Mouse (Mus musculus): ENCODE measurements around the gene Lmbr1. TPM values are rescaled to one million over a fixed set of nuclear protein-coding genes. Genes with fewer than 3 reads are reported as not detected.
A peak's percentile ranks its signal among the peaks of the same experiment; 100 is the strongest.

The Lmbr1 gene
- polyA plus RNA-seq, 1 experiment = 15.8 TPM

DNA sequence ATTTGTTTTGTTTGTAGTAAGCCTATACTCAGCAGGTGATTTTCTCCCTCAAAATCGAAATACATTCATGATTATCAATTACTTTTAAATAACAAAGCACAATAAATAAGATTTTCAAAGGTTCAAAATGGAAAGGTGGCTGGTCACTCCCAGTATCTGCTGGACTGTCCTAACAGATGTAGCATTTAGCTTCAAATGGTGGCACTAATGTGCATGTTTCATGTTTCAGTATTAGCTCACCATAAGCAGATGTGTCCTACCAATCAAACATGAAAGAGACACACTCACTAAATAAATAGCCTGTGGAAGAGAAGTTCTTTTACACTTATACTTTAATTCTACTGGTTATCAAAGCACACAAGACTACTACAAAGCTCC is 126.7 kb downstream of the Lmbr1 start:
- no peak for DNase-seq (ENCODE audit: low read depth)
- no peak for TF ChIP-seq POLR2A (IDR thresholded peaks at IDR 0.05; ENCODE audit: borderline replicate concordance, extremely low read depth, insufficient read depth, insufficient read length, poor library complexity, severe bottlenecking)
- no peak for TF ChIP-seq CTCF (IDR thresholded peaks at IDR 0.05; ENCODE audit: borderline replicate concordance, extremely low read depth, insufficient read depth, insufficient read length)

DNA sequence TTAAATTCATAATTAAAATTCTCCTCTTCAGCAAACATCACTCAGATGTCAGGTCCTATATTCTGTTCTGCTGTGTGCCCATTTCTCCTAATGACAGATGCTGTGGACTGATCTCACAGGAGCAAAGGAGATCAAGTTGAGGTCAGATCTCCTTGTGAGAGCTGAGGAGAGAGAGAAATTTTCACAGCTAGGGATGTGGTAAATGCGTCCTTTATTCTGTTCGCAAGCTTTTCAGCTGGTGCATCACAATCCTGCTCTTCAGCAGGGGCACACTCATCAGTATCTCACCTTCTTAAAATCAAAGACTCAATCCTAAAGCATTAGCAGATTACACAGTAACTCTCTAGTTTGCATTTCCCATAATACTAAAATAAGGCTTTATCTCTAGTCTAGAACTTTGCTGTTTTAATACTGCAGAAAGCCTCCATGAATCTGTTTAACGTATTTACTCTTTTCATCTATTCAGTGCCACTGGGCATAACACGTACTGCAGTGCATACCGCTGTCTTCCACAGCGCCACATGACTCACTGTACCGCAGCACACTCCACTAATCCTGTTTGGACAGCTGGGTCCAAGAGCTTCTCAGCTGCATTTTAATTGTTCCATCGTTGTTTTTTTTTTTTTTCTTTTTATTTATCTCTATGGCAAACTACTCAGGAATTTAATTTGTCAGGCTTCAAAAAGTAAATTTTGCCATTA is 127.2 kb downstream of the Lmbr1 start:
- no peak for TF ChIP-seq CTCF (IDR thresholded peaks at IDR 0.05; ENCODE audit: borderline replicate concordance, extremely low read depth, insufficient read depth, insufficient read length)
- no peak for TF ChIP-seq POLR2A (IDR thresholded peaks at IDR 0.05; ENCODE audit: borderline replicate concordance, extremely low read depth, insufficient read depth, insufficient read length, poor library complexity, severe bottlenecking)
- DNase-seq (ENCODE audit: low read depth) = peak; percentile 79

DNA sequence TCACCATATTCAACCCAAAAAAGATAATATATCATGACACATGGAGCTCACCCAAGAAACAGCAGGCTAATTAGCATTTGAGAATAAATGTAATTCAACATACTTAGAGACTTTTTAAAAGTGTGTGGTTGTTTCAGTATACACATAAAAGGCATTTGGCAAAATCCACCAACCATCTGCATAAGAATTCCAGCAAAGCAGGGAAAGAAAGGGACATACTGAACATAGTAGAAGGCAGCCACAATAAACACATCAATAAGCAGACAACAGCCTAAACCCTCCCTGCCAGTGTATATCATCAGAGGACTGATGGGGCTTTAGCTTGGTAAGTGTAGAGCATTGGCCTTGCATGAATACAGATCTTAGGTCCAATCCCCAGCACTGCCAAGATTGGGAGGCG is 133.4 kb downstream of the Lmbr1 start:
- DNase-seq (ENCODE audit: low read depth) = peak; percentile 67

DNA sequence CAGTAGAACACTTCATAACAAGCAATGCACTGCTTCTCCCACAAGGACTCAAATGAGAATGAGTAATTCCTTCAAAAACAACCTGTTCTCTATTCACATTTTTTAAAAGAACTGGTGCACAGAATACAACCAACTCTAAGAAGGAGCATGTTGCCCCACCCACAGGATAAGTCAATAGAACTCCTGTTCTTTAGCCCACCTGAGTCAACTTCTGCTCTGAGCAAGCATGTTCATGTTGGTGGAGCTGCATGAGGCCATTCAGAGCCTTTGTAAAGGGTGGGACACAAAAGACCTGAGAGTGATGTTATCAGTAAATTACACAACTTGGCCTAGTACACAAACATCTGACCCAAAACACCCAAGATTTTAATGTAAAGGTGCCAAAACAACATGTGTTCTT is 139.8 kb downstream of the Lmbr1 start:
- no peak for DNase-seq (ENCODE audit: low read depth)
- TF ChIP-seq POLR2A (IDR thresholded peaks at IDR 0.05; ENCODE audit: borderline replicate concordance, extremely low read depth, insufficient read depth, insufficient read length, poor library complexity, severe bottlenecking) = no peak
- TF ChIP-seq CTCF (IDR thresholded peaks at IDR 0.05; ENCODE audit: borderline replicate concordance, extremely low read depth, insufficient read depth, insufficient read length) = no peak

More for the DNA sequence above, 133.4 kb downstream of the Lmbr1 start:
- TF ChIP-seq CTCF (IDR thresholded peaks at IDR 0.05; ENCODE audit: borderline replicate concordance, extremely low read depth, insufficient read depth, insufficient read length) (no peak), POLR2A (IDR thresholded peaks at IDR 0.05; ENCODE audit: borderline replicate concordance, extremely low read depth, insufficient read depth, insufficient read length, poor library complexity, severe bottlenecking) (no peak)

DNA sequence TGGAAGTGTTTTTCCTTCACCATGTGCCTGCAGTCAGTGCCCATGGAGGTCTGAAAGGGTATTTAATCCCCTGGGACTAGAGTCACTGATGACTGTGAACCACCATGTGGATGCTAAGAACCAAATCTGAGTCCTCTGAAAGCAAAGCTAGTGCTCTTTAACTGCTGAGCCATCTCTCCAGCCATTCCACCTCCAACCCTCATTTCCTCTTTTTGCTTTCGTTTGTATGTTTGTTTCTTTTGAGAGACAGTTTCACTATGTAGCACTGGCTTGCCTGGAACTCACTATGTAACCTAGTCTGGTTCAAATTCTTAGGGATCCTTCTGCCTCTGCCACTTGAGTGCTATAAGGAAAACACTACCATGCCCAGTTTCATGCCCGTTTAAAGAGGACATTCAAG is 147.7 kb downstream of the Lmbr1 start:
- DNase-seq (ENCODE audit: low read depth) = no peak
- TF ChIP-seq POLR2A (IDR thresholded peaks at IDR 0.05; ENCODE audit: borderline replicate concordance, extremely low read depth, insufficient read depth, insufficient read length, poor library complexity, severe bottlenecking) = no peak
- no peak for TF ChIP-seq CTCF (IDR thresholded peaks at IDR 0.05; ENCODE audit: borderline replicate concordance, extremely low read depth, insufficient read depth, insufficient read length)

DNA sequence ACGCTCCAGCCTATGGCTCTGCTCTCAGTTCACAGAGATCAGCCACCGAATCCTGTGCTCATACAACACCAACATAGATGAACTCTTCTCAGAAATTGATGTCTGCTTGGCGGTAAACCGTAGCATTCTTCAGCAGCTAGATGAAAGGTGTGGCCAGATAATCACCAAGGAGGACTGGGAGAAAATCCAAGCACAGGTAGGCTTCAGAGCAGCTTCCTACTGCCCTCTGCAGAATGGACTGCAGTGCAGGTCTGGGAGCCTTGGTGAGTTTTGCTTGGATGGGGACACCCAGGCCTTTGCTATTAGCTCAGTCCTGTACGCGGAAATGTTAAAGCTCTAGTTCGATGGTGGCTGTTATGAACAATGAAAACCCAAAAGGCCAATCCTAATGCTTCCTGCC is 154.1 kb downstream of the Lmbr1 start:
- DNase-seq (ENCODE audit: low read depth) = no peak
- no peak for TF ChIP-seq CTCF (IDR thresholded peaks at IDR 0.05; ENCODE audit: borderline replicate concordance, extremely low read depth, insufficient read depth, insufficient read length)
- no peak for TF ChIP-seq POLR2A (IDR thresholded peaks at IDR 0.05; ENCODE audit: borderline replicate concordance, extremely low read depth, insufficient read depth, insufficient read length, poor library complexity, severe bottlenecking)

DNA sequence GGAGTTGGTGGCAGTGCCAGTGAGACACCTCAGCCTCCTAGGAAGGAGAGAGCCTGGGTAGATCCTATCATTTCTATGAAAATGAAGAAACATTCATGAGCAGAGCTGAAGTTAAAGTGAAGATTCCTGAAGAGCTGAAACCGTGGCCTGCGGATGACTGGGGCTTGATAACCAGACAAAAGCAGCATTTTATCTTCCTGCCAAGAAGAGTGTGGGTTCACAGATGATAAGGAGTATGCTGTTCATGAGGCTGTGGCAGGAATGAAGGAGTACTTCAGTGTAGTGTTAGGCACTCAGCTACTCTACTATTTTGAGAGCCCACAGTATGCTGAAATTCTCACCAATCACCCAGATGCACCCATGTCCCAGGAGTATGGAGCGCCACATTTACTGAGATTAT is 160.2 kb downstream of the Lmbr1 start:
- no peak for DNase-seq (ENCODE audit: low read depth)
- TF ChIP-seq POLR2A (IDR thresholded peaks at IDR 0.05; ENCODE audit: borderline replicate concordance, extremely low read depth, insufficient read depth, insufficient read length, poor library complexity, severe bottlenecking) (no peak), CTCF (IDR thresholded peaks at IDR 0.05; ENCODE audit: borderline replicate concordance, extremely low read depth, insufficient read depth, insufficient read length) (no peak)

DNA sequence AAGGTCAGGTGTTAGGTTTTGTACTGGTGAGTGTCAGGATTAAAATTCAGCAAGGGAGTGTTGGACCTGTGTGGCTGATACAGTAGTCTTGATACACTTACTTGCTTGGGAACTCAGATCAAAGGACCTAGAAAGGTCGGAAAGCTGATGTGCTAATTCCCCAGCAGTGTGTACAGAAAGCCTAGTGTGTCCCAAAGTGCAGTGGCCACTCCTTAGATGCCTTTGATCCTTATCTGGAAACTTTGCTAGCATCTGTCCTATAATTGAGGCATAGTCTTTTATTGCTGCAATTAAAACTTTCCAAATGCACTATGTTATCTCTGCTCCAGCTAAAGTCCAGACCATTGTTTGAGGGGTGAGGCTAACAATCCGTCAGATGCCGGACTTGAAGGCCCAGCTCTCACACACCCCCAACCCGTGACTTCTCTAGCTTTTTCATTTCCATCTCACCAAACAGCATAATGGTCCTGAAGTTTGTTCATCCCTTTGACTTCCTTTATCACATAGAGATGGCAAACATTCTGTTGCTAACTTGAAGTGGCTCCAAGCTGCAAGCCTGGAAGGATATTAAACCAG is 166.1 kb downstream of the Lmbr1 start:
- DNase-seq (ENCODE audit: low read depth) = no peak
- no peak for TF ChIP-seq CTCF (IDR thresholded peaks at IDR 0.05; ENCODE audit: borderline replicate concordance, extremely low read depth, insufficient read depth, insufficient read length)
- no peak for TF ChIP-seq POLR2A (IDR thresholded peaks at IDR 0.05; ENCODE audit: borderline replicate concordance, extremely low read depth, insufficient read depth, insufficient read length, poor library complexity, severe bottlenecking)

DNA sequence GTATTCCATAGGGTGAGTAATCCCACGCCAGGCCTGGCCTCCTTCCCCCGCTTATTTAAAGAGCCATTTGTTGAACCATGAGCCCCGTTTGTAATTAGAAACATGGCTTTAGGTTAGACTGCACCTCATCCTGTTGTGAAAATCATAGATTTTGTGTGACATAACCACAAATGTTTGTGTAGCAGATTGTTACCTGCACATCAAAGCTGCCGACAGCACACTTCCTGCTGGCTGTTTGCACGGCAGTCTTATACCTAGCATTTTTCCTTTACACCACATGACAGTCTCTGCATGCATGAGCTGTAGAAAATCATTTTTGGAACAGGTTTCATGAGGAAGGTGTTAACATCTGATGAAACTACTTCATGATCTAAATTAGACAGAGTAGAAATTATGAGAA is 172.5 kb downstream of the Lmbr1 start:
- TF ChIP-seq POLR2A (IDR thresholded peaks at IDR 0.05; ENCODE audit: borderline replicate concordance, extremely low read depth, insufficient read depth, insufficient read length, poor library complexity, severe bottlenecking) (no peak), CTCF (IDR thresholded peaks at IDR 0.05; ENCODE audit: borderline replicate concordance, extremely low read depth, insufficient read depth, insufficient read length) (no peak)
- no peak for DNase-seq (ENCODE audit: low read depth)

DNA sequence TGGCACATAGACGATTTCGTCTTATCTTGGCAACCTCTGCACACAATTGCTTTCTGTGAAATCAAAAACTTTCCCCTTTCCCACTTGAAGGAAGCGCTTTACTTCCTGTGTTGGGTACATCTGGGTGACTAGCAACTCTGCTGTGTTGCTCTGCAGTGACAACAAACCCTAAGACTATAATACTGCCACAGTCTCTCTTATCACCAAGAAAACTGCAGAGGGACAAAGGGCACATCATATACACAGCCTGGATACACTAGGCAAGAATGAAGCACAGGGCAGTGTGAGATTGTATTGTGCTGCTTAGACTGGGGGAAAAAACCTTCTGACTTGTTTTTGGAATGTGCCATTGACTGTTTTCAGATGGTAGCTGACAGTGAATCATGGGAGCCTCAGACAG is 178.3 kb downstream of the Lmbr1 start:
- DNase-seq (ENCODE audit: low read depth) = no peak
- no peak for TF ChIP-seq CTCF (IDR thresholded peaks at IDR 0.05; ENCODE audit: borderline replicate concordance, extremely low read depth, insufficient read depth, insufficient read length)
- TF ChIP-seq POLR2A (IDR thresholded peaks at IDR 0.05; ENCODE audit: borderline replicate concordance, extremely low read depth, insufficient read depth, insufficient read length, poor library complexity, severe bottlenecking) = no peak

DNA sequence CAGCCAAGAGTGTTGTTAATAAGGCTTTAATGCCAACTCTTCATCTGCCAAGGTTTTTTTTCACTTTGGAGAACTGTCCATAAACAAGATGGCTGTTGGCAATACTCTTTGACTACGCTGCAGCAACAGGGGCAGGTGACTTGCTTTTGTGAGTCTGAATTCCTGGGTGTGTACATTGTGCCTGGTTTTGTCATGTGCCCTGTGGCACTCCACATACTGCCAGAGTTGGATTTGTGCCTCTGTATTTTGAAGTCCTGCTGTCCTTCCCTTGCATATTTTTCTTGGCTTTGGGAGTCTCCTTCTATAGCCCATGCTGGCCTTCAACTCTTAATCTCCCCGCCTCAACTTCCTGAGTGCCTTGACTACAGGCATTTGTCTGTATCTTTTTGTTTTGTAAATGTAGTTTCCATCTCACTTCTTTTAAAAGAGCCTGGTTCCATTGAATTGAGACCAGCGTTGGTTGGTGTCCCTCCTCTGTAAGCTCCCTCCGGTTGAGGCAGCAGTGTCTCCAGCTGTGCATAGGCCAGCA is 179.2 kb downstream of the Lmbr1 start:
- no peak for TF ChIP-seq POLR2A (IDR thresholded peaks at IDR 0.05; ENCODE audit: borderline replicate concordance, extremely low read depth, insufficient read depth, insufficient read length, poor library complexity, severe bottlenecking)
- TF ChIP-seq CTCF (IDR thresholded peaks at IDR 0.05; ENCODE audit: borderline replicate concordance, extremely low read depth, insufficient read depth, insufficient read length) = no peak
- DNase-seq (ENCODE audit: low read depth) = no peak

DNA sequence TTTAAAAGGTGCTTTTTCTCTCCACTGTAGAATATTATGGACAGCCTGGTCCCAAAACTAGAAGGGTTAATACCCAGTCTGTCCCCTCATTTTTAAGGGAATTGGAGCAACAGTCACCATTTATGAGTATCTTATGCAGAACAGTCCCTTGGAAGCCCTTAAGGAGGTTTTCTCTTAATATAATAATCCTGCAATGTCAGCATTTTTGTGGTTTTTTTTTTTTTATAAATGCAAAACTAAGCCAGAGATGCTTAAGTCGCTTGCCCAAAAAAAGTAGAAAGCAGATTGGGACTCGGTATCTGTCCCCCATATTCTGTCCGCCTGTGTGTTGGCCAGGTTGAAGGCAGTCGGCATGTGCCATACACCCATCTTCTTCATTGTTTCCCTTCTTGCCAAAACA is 181.0 kb downstream of the Lmbr1 start:
- no peak for DNase-seq (ENCODE audit: low read depth)

More for the DNA sequence above, 181.0 kb downstream of the Lmbr1 start:
- no peak for TF ChIP-seq CTCF (IDR thresholded peaks at IDR 0.05; ENCODE audit: borderline replicate concordance, extremely low read depth, insufficient read depth, insufficient read length)
- no peak for TF ChIP-seq POLR2A (IDR thresholded peaks at IDR 0.05; ENCODE audit: borderline replicate concordance, extremely low read depth, insufficient read depth, insufficient read length, poor library complexity, severe bottlenecking)

Measured in brain, embryonic 14.5 days (tissue).